Mouse (Mus musculus) liver, adult 2 months (tissue): ENCODE measurements around the gene Znrf2. TPM values are rescaled to one million over a fixed set of nuclear protein-coding genes. Genes with fewer than 3 reads are reported as not detected.

Experiments
- DNase-seq: peaks from one replicate; pipeline ENCODE4 v3.0.0-alpha.2; 2011; ENCODE audit warnings: low read depth, low spot score; ENCODE audit errors: extremely low read depth
- H3K27ac ChIP-seq: fragments of 200-500 bp; replicated peaks from 2 replicates; pipeline ENCODE4 v1.5.1; 2012; ENCODE audit warnings: low read depth, mild to moderate bottlenecking, control low read depth, inconsistent platforms, low read length; ENCODE audit not compliant: insufficient read depth
- H3K27me3 ChIP-seq: fragments of 200-500 bp; 2 replicates; pipeline ENCODE4 v1.6.1; 2012; ENCODE audit warnings: mild to moderate bottlenecking, moderate library complexity, low read length, inconsistent platforms; ENCODE audit not compliant: control insufficient read depth, insufficient read depth
- H3K36me3 ChIP-seq: fragments of 200-500 bp; 2 replicates; pipeline ENCODE4 v1.6.1; 2012; ENCODE audit warnings: low read length, inconsistent platforms; ENCODE audit not compliant: control insufficient read depth, insufficient read depth
- H3K4me1 ChIP-seq: fragments of 200-500 bp; 2 replicates; pipeline ENCODE4 v1.6.1; 2011; ENCODE audit warnings: low read length; ENCODE audit not compliant: control insufficient read depth, insufficient read depth
- H3K4me3 ChIP-seq: fragments of 200-500 bp; 2 replicates; pipeline ENCODE4 v1.5.1; 2011; ENCODE audit warnings: low read depth, mild to moderate bottlenecking, control low read depth, low read length, moderate library complexity; ENCODE audit not compliant: insufficient read depth
- H3K79me2 ChIP-seq: fragments of 200-500 bp; 2 replicates; pipeline ENCODE4 v1.6.1; 2012; ENCODE audit warnings: inconsistent platforms, mild to moderate bottlenecking, low read length, moderate library complexity; ENCODE audit not compliant: control insufficient read depth, insufficient read depth
- H3K9ac ChIP-seq: fragments of 200-500 bp; 2 replicates; pipeline ENCODE4 v1.6.1; 2012; ENCODE audit warnings: low read depth, mild to moderate bottlenecking, control low read depth, inconsistent platforms, low read length
- CTCF ChIP-seq: fragments of 200-500 bp; IDR thresholded peaks from 2 replicates; pipeline ENCODE4 v1.5.1; 2011; ENCODE audit warnings: low read depth, low read length, control low read depth
- POLR2A ChIP-seq: fragments of 200-500 bp; IDR thresholded peaks from 2 replicates; pipeline ENCODE4 v1.6.1; 2011; ENCODE audit warnings: low read length, control low read depth; ENCODE audit not compliant: insufficient read depth; ENCODE audit errors: extremely low read depth
- WGBS: fragments of 180-500 bp; shearing (Covaris S2); methylation state at CpG from one replicate; pipeline ENCODE4 v1.1.7; 2018; 5-methylcytosine and 5-hydroxymethylcytosine counted together
- polyA plus RNA-seq: library from polyadenylated mRNA; depleted of rRNA; stranded (reverse); fragments of >200 nt; gene quantifications from 2 replicates; pipeline ENCODE4 v1.2.3, GENCODE M21; 2012; rRNA removed
- total RNA-seq: library from RNA; depleted of rRNA; stranded (reverse); fragments of >200 nt; gene quantifications from 2 replicates; pipeline ENCODE4 v1.2.3, GENCODE M21; 2014; rRNA removed

Gene Znrf2
- total RNA-seq (27.8 and 28.1 TPM in 2 replicates), polyA plus RNA-seq (15.8 and 16.2 TPM in 2 replicates)

- TF ChIP-seq CTCF (peak; percentile 35), POLR2A (peak; percentile 82; the same call in 1 of the 2 replicates)
- peak within 1 kb of the TSS; percentile 79 for H3K27ac ChIP-seq
- H3K79me2 ChIP-seq: peaks cover 11% of the 10 kb centered on the region; the same call in 1 of the 2 replicates
- DNase-seq: peak; percentile 89
- H3K36me3 ChIP-seq: no peaks in the 10 kb centered on the region
- H3K27me3 ChIP-seq: no peaks in the 10 kb centered on the region
- H3K4me1 ChIP-seq: peaks cover 23% of the 10 kb centered on the region
- peak within 1 kb of the TSS; percentile 68 for H3K4me3 ChIP-seq
- under 1% methylated on average over 82 of the region's 88 CpGs for WGBS
- peak within 1 kb of the TSS; percentile 93 for H3K9ac ChIP-seq
Observed at GRCm38 (mm10) chr6:54816388-54817065, at the start of gene Znrf2. Znrf2 (plus strand) TSS chr6:54816916.

- H3K27ac ChIP-seq: no peak overlapping the region
- H3K27me3 ChIP-seq: no peaks in the 10 kb centered on the region
- no peaks in the 10 kb centered on the region for H3K79me2 ChIP-seq
- TF ChIP-seq POLR2A (no peak), CTCF (no peak)
- DNase-seq: no peak
- WGBS: 38% methylated on average over 4 of the region's 4 CpGs
- H3K9ac ChIP-seq: no peak overlapping the region
- H3K4me3 ChIP-seq: no peak overlapping the region
- H3K36me3 ChIP-seq: no peaks in the 10 kb centered on the region
- peaks cover 5% of the 10 kb centered on the region; the same call in 1 of the 2 replicates for H3K4me1 ChIP-seq
Observed at GRCm38 (mm10) chr6:54767746-54768145, 49.0 kb upstream of the Znrf2 start.

DNA sequence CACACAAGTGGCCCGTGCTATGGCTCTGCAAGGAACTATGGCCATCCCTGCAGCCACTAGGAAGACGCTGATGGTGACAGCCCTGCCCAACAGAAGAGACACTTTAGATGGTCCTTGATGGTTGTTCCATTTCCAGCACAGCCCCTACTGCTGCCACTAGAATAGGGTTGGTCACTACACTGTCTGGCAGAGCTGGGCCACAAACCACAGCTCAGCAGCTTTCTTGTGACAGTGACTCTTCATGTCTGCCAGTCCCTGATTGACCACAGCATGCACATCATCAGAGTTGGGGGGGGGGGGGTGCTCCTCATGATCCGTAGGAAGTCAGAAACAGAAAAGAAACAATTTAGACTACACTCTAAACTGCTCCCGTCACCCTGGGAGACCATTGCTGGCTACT lies 46.0 kb upstream of the Znrf2 start:
- no peak for TF ChIP-seq CTCF
- TF ChIP-seq POLR2A: no peak
- no peak overlapping the region for H3K4me3 ChIP-seq
- 82% methylated on average over 4 of the region's 4 CpGs for WGBS
- H3K36me3 ChIP-seq: no peaks in the 10 kb centered on the region
- DNase-seq: no peak
- H3K9ac ChIP-seq: no peak overlapping the region
- H3K79me2 ChIP-seq: no peaks in the 10 kb centered on the region
- peaks cover 4% of the 10 kb centered on the region; the same call in 1 of the 2 replicates for H3K4me1 ChIP-seq
- no peaks in the 10 kb centered on the region for H3K27me3 ChIP-seq
- no peak overlapping the region for H3K27ac ChIP-seq

GRCm38 (mm10) chr6:54771171-54771570 lies 45.5 kb upstream of the Znrf2 start:
- Histone ChIP-seq H3K27me3 (no peaks in the 10 kb centered on the region), H3K27ac (no peak overlapping the region), H3K36me3 (no peaks in the 10 kb centered on the region), H3K4me1 (peaks cover 4% of the 10 kb centered on the region; the same call in 1 of the 2 replicates), H3K79me2 (no peaks in the 10 kb centered on the region), H3K4me3 (no peak overlapping the region), H3K9ac (no peak overlapping the region)
- DNase-seq: peak; percentile 62
- 54% methylated on average over 8 of the region's 8 CpGs for WGBS
- TF ChIP-seq CTCF: no peak
- TF ChIP-seq POLR2A: no peak

- no peak overlapping the region for H3K9ac ChIP-seq
- TF ChIP-seq POLR2A (no peak), CTCF (no peak)
- WGBS: 86% methylated on average over 5 of the region's 5 CpGs
- H3K27ac ChIP-seq: no peak overlapping the region
- no peaks in the 10 kb centered on the region for H3K79me2 ChIP-seq
- peaks cover 4% of the 10 kb centered on the region; the same call in 1 of the 2 replicates for H3K4me1 ChIP-seq
- H3K4me3 ChIP-seq: no peak overlapping the region
- H3K27me3 ChIP-seq: no peaks in the 10 kb centered on the region
- H3K36me3 ChIP-seq: no peaks in the 10 kb centered on the region
- no peak for DNase-seq
Observed at GRCm38 (mm10) chr6:54772078-54772477, 44.6 kb upstream of the Znrf2 start.

- no peak overlapping the region for H3K9ac ChIP-seq
- no peaks in the 10 kb centered on the region for H3K27me3 ChIP-seq
- H3K4me3 ChIP-seq: no peak overlapping the region
- peaks cover 5% of the 10 kb centered on the region for H3K4me1 ChIP-seq
- no peaks in the 10 kb centered on the region for H3K79me2 ChIP-seq
- no peaks in the 10 kb centered on the region for H3K36me3 ChIP-seq
- TF ChIP-seq CTCF: no peak
- TF ChIP-seq POLR2A: no peak
- no peak overlapping the region for H3K27ac ChIP-seq
- DNase-seq: no peak
Observed at GRCm38 (mm10) chr6:54775739-54776138, 41.0 kb upstream of the Znrf2 start.
